Mouse (Mus musculus) lung, postnatal 10 days (tissue): ENCODE results near the gene Ddit4.
A peak's percentile ranks its signal among the peaks of the same experiment; 100 is the strongest.
"Not testable (repeated sequence)": the region's sequence is repeated elsewhere in the genome, so short reads cannot be mapped to it uniquely, and the experiment has no call there.

Source experiments
- DNase-seq: peaks from one replicate; pipeline ENCODE4 v3.0.0; 2021

The Ddit4 gene

DNA sequence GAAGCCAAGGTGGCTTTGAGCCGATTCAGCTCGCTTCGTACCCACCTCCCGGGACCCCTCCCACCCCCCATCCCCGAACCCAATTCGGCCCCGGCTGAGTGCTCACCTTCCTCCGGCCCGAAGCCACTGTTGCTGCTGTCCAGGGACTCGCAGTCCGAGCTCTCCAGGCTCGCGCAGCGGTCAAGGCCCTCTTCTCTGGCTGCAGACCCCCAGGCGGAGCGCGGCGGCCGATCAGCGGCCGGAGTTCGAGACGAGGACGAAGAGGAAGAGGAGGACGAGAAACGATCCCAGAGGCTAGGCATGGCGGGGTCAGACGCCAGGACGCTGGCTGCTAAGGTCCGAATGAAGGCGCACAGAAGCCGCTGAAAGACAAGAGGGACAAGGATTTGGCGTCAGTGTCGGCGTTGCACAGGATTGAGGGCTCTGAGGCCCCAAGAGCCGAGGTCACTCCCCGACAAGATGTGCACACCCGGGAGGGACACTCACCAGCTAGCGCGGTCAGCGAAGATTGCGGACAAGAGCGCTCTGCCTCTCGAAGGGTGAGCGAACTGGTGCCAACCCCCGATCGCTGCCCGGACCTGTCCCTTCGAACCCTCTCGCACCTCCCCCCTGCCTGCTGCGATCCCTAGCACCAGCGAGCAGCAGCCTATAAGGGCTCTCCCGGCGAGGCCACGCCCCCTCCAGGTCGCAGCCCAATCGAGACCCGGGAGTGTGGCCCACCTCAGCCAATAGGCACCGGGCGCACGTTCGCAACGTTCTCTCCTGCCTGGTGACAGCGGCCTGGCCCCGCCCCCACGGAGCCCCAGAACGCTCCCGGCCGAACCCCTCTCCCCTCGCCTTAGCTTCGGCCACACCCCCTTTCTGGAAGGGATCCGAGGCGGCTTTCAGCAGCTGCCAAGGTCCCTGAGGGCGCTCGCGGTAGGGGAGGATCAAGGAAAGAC, at the start of gene Ddit4:
Ddit4 (minus strand) TSS at position 624 of the 941 bp plus-strand sequence.
- peak; percentile 100 for DNase-seq

DNA sequence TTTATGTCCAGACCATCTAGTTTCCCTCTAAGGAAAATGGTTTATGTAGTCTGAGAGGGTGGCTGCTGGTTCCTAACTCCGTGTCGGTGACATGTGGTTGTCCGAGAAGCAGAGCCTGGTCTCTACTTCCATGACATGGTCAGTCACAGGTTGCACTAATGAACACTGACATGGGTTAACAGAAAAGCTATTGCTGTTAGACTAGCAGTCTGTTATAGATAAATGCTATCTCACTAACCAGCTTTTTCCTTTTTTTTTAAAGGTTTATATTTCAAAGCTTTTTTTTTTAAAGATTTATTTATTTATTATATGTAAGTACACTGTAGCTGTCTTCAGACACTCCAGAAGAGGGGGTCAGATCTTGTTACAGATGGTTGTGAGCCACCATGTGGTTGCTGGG, 47.4 kb upstream of the Ddit4 start:
- DNase-seq: no peak

DNA sequence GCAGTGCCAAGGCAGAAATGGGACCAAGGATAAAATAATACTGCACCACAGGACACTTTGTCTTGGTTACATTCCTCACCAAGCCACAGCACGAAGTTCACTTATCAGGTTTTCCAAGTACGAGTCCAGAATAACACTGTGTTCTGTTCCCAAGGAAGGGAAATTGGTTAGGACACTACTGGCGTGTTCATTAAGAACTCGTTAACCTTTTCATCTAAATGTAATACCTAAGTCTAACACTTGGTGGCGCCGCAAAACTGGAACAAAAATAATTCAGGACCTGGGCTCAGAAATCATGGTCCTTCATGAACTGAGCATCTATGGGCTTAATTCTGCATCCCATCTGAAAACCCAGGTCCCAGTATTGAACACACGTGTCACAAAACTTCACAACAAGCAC, 46.0 kb upstream of the Ddit4 start:
- DNase-seq: peak; percentile 86

DNA sequence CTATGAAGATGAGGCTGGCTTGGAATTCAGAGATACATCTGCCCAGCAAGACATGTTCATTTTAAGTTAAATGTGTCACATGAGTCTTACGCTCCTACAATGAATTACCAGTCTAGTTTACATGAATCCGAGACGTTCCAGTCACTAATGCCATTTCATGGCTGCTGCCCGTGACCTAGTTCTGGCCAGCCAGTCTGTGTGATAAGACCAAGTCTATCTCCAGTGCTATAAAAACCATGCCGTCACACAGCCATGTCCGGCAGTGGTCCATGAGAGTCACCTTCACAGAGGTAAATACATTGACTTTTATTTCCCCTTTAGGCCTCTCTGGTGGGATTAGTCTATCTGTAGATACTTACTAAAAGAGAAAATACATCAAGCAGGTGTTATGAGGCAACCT, 44.3 kb upstream of the Ddit4 start:
- no peak for DNase-seq

DNA sequence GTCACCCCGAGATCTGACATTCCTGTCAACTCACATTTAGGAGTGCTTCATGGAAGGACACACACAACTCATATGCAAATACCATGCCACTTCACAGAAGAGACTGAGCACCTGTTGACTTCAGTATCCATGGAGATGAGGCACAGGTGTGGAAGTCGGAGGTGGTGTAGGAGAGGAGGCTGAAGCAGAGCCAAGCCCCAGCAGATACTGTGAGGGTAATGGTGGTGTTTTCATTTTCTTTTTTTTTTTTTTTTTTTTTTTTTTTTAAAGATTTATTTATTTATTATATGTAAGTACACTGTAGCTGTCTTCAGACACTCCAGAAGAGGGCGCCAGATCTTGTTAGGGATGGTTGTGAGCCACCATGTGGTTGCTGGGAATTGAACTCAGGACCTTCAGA, 42.2 kb upstream of the Ddit4 start:
- not testable (repeated sequence) for DNase-seq

DNA sequence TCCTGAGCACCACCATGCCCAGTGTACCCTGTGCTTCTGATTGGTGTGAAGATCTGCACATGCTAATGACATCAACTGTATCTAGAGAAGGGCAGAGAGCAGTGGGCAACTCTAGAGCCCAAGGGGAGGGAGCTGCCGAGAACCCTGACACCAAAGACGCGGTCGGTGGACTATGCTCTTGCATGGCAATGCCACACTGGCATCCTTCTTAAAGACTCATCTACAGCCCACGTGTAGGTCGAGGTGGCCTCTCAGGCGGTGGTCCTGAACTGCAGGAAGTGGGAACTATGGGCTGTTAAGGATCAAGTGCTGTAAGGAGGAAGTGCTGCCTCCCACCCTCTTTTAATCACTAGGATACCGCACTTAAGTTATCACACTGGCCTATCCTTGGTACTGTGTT, 40.4 kb upstream of the Ddit4 start:
- DNase-seq: no peak

DNA sequence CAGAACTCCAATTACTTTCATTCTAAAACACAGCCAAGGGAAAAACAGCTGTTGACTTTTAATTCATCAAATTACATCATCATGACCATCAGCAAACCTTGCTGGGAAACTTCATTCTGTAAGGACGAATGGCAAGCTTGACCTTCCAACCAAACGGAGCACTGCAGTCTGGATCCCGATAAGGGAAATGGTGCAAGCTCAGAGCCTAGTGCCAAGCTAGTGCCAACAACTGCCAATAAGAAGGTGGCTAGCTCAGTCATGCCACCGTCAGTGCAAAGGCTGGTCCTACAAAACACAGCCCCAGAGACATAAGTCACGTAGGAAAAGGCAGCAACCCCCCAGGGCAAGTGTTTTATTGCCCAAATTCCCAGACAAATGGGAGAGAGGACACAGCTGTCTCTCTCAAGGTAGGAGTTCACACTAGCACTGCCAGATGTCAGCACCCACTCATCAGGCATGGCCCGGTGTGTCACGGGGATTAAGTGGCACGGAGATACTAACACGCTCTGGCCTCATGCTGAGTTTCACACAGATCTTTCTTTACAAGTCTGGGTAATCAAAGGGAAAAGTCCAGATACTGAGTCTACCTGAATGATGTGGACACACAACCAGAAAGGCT, 39.7 kb upstream of the Ddit4 start:
- DNase-seq: no peak

GRCm38 (mm10) chr10:59990393-59990792, 38.8 kb upstream of the Ddit4 start:
- no peak for DNase-seq

DNA sequence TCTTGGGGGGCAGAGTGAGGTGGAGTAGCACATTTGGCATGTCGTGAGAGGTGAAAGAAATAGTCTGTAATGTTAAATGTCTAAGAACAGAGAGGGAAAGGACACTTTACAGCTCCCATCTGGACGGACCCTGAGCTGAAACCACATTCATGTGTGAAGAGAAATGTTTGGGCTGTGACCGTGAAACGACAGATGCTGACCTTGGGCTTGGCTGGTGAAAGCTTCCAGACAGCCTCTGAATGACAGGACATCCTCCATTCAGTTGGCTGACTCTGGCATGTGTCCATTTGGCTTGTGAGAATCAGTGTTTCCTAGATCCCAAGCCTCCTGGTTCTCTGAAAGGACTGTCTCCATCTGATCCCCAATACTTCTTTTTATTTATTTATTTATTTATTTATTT, 36.4 kb upstream of the Ddit4 start:
- DNase-seq: peak; percentile 68

DNA sequence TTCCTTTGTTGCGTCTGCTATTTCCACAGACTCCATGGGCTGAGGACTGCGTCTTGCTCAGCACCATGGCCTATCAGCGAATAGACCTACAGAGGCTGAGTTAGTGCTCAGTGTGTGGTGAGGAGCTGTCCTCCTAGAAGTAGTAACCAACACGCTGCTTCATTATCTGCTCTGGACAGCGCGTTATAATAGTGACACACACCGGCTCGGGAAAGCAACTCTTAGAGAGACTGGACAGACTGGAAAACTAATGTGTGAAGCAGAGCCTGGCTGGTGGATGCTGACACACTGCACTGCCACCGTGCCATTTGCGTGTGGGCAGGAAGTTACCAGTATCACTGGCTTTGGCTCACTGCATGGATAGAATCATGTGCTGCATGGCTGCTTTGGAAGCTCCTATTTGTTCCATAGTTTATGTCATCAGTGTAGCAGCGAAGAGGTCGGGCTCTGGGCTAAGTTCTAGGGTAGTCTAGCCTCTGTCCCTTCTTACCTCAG, 30.8 kb upstream of the Ddit4 start:
- no peak for DNase-seq

DNA sequence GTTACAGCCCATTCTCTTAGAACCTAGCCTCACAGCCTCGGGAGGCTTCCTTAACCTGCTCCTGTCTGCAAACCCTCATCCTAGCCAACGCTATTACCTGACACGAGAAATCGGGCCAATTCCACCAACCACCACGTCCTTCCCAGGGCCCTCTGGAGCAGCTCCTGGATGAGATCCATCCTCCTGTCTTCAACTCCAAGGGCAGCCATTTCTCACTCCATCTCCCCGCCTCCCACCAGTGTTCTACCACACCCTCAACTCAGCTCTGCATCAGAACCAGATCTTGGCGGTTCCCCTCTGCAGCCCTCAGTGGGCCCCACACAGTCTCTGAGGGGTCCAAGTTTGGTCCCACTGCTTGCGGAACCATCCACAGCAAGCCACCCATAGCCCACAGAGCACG, 30.2 kb upstream of the Ddit4 start:
- no peak for DNase-seq

- DNase-seq: no peak
These were observed 29.7 kb upstream of the Ddit4 start for GRCm38 (mm10) chr10:59981336-59981735.

DNA sequence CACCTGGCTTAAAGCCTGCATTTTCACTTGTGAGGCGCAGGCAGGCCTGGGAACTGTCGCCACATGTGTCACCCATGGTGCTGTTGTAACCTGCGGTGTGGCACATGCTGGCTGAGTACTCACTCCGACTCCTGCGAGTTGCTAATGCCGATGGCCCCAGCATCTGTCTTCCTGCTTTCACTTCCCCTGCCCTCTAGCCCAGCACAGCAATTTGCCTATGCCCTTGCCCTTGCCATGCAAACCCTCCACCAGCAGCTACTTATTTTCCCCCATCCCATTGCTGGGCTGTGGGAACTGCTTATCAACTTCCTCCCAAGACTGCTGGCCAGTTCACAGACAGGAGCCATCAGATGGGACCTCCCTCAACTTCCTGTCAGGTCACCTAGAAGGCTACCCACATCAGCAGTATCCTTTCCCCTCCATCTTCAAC, 29.2 kb upstream of the Ddit4 start:
- DNase-seq: no peak

DNA sequence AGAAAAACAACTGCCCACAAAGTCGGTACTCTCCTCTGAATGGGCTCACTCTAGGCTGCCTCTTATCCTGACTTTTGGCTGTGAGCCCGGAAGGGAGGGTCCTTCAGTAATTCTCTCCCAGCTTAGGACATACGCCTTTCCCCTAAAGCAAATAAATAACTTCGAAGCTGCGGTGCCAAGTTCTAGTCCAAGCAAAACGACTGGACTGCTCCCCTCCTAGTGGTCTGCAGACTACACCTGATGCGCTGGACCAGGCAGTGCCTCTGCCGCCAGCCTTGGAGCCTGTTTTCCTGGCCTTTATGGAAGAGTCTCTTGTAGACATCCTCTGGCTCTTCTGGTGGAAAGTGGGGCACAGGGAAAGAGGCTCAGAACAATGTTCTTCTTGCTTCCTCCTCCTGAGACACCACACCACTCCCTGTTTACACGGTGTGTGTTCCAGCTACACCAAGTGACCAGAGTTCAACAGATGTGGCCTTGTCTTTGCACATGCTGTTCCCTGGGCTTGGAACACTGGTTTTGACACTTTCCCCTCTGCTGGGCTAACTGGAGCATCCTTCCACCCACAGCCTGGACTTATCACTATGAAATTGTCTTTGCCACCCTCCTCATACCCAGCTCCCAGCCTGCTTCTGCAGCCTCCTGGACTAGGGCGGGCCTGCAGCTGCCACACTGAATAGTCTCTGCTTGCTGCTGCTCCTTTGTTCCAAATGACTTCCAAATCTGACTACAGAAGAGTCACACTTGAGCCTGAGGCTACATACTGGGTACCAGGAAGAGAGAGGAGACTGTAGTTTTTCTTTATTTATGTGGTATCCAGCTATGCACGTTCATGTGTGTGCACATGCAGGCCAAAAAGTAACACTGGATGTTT, 27.5 kb upstream of the Ddit4 start:
- DNase-seq: peak; percentile 95

GRCm38 (mm10) chr10:59978401-59978800, 26.8 kb upstream of the Ddit4 start:
- DNase-seq: peak; percentile 39

- no peak for DNase-seq
These were observed 26.2 kb upstream of the Ddit4 start for GRCm38 (mm10) chr10:59977715-59978343.

GRCm38 (mm10) chr10:59977141-59977540, 25.5 kb upstream of the Ddit4 start:
- no peak for DNase-seq

- peak; percentile 75 for DNase-seq
These were observed 23.2 kb upstream of the Ddit4 start for GRCm38 (mm10) chr10:59974786-59975185.

DNA sequence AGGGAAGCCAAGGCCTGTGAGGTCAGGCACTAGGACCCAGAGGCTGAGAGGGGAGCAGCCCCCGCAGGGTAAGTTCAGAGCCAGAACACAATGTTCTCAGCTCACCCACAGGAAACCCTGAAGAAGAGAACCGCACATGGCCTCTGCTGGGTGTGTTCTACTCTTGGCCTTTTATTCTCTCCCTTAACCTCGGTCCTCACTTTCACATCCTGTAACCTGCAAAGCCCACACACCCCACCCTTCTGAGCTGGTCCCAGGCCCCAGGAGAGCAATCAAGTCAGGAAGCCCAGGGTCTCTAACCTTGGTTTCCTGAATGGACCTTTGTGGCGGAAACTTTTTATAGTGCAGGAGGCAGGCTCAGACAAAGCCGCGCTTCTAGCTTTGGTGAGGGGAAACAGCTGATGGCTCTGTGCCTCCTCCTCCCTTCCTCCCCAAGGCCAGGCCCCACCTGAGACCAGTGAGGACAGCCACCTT, 22.6 kb upstream of the Ddit4 start:
- peak; percentile 83 for DNase-seq

DNA sequence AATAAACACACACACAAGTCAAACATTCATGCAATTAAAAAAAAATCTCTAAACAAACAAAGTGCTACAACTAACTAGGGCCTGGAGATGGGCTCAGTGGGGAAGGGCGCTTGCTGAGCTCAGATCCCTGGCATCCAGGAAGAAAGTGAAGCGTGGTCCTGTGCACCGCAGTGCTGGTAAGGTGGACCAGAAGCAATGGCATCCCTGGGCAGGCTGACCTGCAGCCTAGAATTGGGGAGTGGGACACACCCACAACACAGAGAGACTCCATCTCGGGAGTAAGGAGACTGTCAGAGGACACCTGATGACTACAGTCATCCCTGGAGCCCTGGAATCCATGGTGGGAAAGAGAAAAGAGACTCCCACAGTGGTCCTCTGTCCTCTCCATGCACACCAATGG, 21.8 kb upstream of the Ddit4 start:
- no peak for DNase-seq

- DNase-seq: no peak
These were observed 21.4 kb upstream of the Ddit4 start for GRCm38 (mm10) chr10:59972999-59973398.

DNA sequence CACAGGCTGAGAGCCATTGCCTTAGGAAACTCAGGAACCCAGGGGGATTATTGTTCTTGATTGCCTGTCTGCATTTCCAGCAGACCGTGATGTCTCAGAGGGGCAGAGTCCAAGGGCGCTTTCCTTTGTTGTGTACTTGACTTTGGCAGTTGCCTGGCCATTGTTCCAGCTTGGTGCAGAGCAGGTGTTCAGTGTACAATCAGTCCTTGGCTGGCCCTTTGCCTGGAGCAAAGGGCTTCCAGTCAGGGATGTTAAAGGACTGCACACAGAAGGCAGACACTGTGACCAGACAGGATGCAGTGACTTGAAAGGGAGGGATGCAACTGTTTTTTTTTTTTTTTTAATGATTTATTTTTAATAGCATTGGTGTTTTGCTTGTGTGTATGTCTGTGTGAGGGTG, 20.9 kb upstream of the Ddit4 start:
- DNase-seq: peak; percentile 55
